21 mouse cellular contexts compared by ENCODE assay signal in the genomic region with DNA sequence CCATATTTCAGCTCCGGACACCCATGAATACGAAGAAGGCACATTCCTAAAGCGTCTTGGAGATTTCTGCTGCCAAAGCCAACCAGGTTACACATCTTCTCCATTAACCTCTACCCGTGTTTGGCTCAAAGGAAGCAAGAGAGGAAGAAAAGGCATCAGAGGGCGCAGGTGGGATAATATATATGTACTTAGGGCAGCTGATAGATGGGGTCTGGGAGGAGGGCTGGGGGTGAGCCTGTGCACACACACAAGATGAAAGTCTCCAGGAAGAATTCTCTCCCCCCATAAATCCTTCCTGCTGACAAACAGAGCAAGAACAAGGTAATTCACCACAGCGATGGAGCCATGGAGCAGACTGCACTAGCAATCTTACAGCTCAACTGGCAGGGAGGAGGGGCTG.
A peak's percentile ranks its signal among the peaks of the same experiment; 100 is the strongest.
DNase-seq lines count a peak whose midpoint lies in the region; ATAC-seq and TF ChIP-seq lines count a peak whose summit lies in the region.
"Had no signal": no experiment of that assay in that cellular context is flagged by ENCODE, and none has a peak within 500 bp of the region (broad histone marks: within the 10 kb centered on the region; RNA-seq: fewer than 3 reads in every experiment).

No protein-coding gene starts in this region.

- WGBS in neural tube, embryonic 14.5 days, result 50% methylated on average over 6 of the region's 6 CpGs
- WGBS in midbrain, embryonic 11.5 days, result 79% methylated on average over 6 of the region's 6 CpGs

- no peaks in the 10 kb centered on the region for H3K36me3 ChIP-seq in neural tube, embryonic 14.5 days (ENCODE audit: control insufficient read depth, insufficient read depth, low read length)
- no peaks in the 10 kb centered on the region for H3K36me3 ChIP-seq in midbrain, embryonic 11.5 days (ENCODE audit: control insufficient read depth, insufficient read depth, low read length)
- H3K36me3 ChIP-seq: embryonic facial prominence, embryonic 15.5 days; forebrain, embryonic 10.5 days; hindbrain, embryonic 12.5 days had no signal

- TF ChIP-seq POLR2A in brain, embryonic 14.5 days (IDR thresholded peaks at IDR 0.05; ENCODE audit: borderline replicate concordance, extremely low read depth, insufficient read depth, insufficient read length, poor library complexity, severe bottlenecking), result no peak

- no peak overlapping the region for H3K4me3 ChIP-seq in neural tube, embryonic 14.5 days (ENCODE audit: low read depth, low read length)
- no peak overlapping the region for H3K4me3 ChIP-seq in midbrain, embryonic 11.5 days (ENCODE audit: low read depth, low read length)
- H3K4me3 ChIP-seq: embryonic facial prominence, embryonic 15.5 days; erythroblast, embryonic 14.5 days; forebrain, embryonic 10.5 days; hindbrain, embryonic 12.5 days had no signal

- no peak for TF ChIP-seq CTCF in brain, embryonic 14.5 days (IDR thresholded peaks at IDR 0.05; ENCODE audit: borderline replicate concordance, extremely low read depth, insufficient read depth, insufficient read length)

- peak; percentile 49 for DNase-seq in brain, embryonic 14.5 days (ENCODE audit: low read depth)
- DNase-seq in embryo, embryonic 10.5 days (ENCODE audit: low spot score), result peak; percentile 22
- DNase-seq in mesoderm, embryonic 11.5 days (ENCODE audit: low read depth, low spot score), result peak; percentile 69
- no peak for DNase-seq in ovary, postnatal 10 days (ENCODE audit: low spot score)
- no peak for DNase-seq in midbrain, embryonic 11.5 days (ENCODE audit: low spot score, missing footprints)
- no peak for DNase-seq in adrenal gland, postnatal 36 days
- DNase-seq: adrenal gland, adult 8-10 months; cerebellum, adult 11-12 months; cerebellum, adult 9-11 months; gastrocnemius, postnatal 14 days; heart, postnatal 10 days; heart, postnatal 4 days had no signal

- no peak overlapping the region for H3K27ac ChIP-seq in neural tube, embryonic 14.5 days (ENCODE audit: low read depth, low read length)
- H3K27ac ChIP-seq in midbrain, embryonic 11.5 days (ENCODE audit: low read depth, low read length), result no peak overlapping the region
- H3K27ac ChIP-seq: embryonic facial prominence, embryonic 15.5 days; forebrain, embryonic 10.5 days; hindbrain, embryonic 12.5 days had no signal

- 0 out of 2 replicates have a peak, but pooled peaks cover 3% of the 10 kb centered on the region for H3K4me1 ChIP-seq in neural tube, embryonic 14.5 days (ENCODE audit: control insufficient read depth, insufficient read depth, low read length)
- no peaks in the 10 kb centered on the region for H3K4me1 ChIP-seq in midbrain, embryonic 11.5 days (ENCODE audit: control insufficient read depth, insufficient read depth, low read length)
- H3K4me1 ChIP-seq: embryonic facial prominence, embryonic 15.5 days had no signal

- no peak overlapping the region for H3K4me2 ChIP-seq in neural tube, embryonic 14.5 days (ENCODE audit: low read depth, low read length)
- H3K4me2 ChIP-seq in midbrain, embryonic 11.5 days, result no peak overlapping the region
- H3K4me2 ChIP-seq: embryonic facial prominence, embryonic 15.5 days; hindbrain, embryonic 12.5 days had no signal

- no peaks in the 10 kb centered on the region for H3K9me3 ChIP-seq in neural tube, embryonic 14.5 days (ENCODE audit: control insufficient read depth, low read length)
- H3K9me3 ChIP-seq in midbrain, embryonic 11.5 days (ENCODE audit: control insufficient read depth, low read length), result no peaks in the 10 kb centered on the region
- H3K9me3 ChIP-seq: embryonic facial prominence, embryonic 15.5 days; forebrain, embryonic 10.5 days; hindbrain, embryonic 12.5 days had no signal

- H3K27me3 ChIP-seq in neural tube, embryonic 14.5 days (ENCODE audit: control insufficient read depth, insufficient read depth, low read length), result no peaks in the 10 kb centered on the region
- H3K27me3 ChIP-seq in midbrain, embryonic 11.5 days (ENCODE audit: control insufficient read depth, insufficient read depth, low read length), result no peaks in the 10 kb centered on the region
- H3K27me3 ChIP-seq: embryonic facial prominence, embryonic 15.5 days; hindbrain, embryonic 12.5 days had no signal

- H3K9ac ChIP-seq in neural tube, embryonic 14.5 days (replicated peaks; ENCODE audit: low read depth, low read length), result no peak overlapping the region
- H3K9ac ChIP-seq in midbrain, embryonic 11.5 days (ENCODE audit: low read length), result no peak overlapping the region
- H3K9ac ChIP-seq: embryonic facial prominence, embryonic 15.5 days; hindbrain, embryonic 12.5 days had no signal

- 0 out of 2 replicates have a peak, but pooled peaks have one; percentile 21 for ATAC-seq in neural tube, embryonic 14.5 days (ENCODE audit: low read depth)
- ATAC-seq in midbrain, embryonic 11.5 days (ENCODE audit: low FRiP score), result no peak
- ATAC-seq: forebrain, embryonic 14.5 days; hindbrain, embryonic 16.5 days; inflammation-experienced regulatory T-cells, adult 6 months; intestine, postnatal 0 days had no signal

Comparison
In these comparisons a context has a peak if more than half of its experiments do, and no peak if none do; other contexts are left out.
1. DNase-seq: peak in brain, embryonic 14.5 days (single experiment), embryo, embryonic 10.5 days (single experiment) and mesoderm, embryonic 11.5 days (single experiment); none in ovary, postnatal 10 days (single experiment), midbrain, embryonic 11.5 days (single experiment) and adrenal gland, postnatal 36 days (0 of 2).